Mouse (Mus musculus): ENCODE measurements at regions not wholly inside any gene's neighbourhood (a gene's known extent, or its start where the extent isn't known, plus 50 kb on each side); places are given as distances from the start of the nearest gene placed in this dataset.
"Not testable (repeated sequence)": the region's sequence is repeated elsewhere in the genome, so short reads cannot be mapped to it uniquely, and the experiment has no call there.

GRCm38 (mm10) chr12:82056782-82057611 lies 112.1 kb upstream of the Sipa1l1 start:
- not testable (repeated sequence) for DNase-seq (ENCODE audit: low spot score); H3K9me3 ChIP-seq (replicated peaks; ENCODE audit: control insufficient read depth, low read length); H3K4me2 ChIP-seq (ENCODE audit: low read depth, low read length); H3K27ac ChIP-seq (replicated peaks; ENCODE audit: low read depth, low read length); H3K36me3 ChIP-seq (replicated peaks; ENCODE audit: control insufficient read depth, insufficient read depth, low read depth, low read length); ATAC-seq (replicated peaks; ENCODE audit: insufficient number of reproducible peaks, low FRiP score, low TSS enrichment, low read depth); H3K4me1 ChIP-seq (ENCODE audit: control insufficient read depth, insufficient read depth, low read length); H3K9ac ChIP-seq (replicated peaks; ENCODE audit: low read length); H3K27me3 ChIP-seq (ENCODE audit: control insufficient read depth, insufficient read depth, low read length); H3K4me3 ChIP-seq (ENCODE audit: low read depth, low read length)
- WGBS, result no CpG with 5 or more reads among the region's 6 CpGs

- no peak for ATAC-seq (replicated peaks; ENCODE audit: insufficient number of reproducible peaks, low FRiP score, low TSS enrichment, low read depth)
Measured at GRCm38 (mm10) chr12:82064986-82065385, 104.1 kb upstream of the Sipa1l1 start.

GRCm38 (mm10) chr12:82066860-82067259 lies 102.3 kb upstream of the Sipa1l1 start:
- ATAC-seq (replicated peaks; ENCODE audit: insufficient number of reproducible peaks, low FRiP score, low TSS enrichment, low read depth) (no peak), DNase-seq (ENCODE audit: low spot score) (peak; percentile 56)
- Histone ChIP-seq H3K9ac (replicated peaks; ENCODE audit: low read length) (no peak overlapping the region), H3K27ac (replicated peaks; ENCODE audit: low read depth, low read length) (no peak overlapping the region), H3K27me3 (ENCODE audit: control insufficient read depth, insufficient read depth, low read length) (no peaks in the 10 kb centered on the region), H3K4me3 (ENCODE audit: low read depth, low read length) (no peak overlapping the region), H3K9me3 (replicated peaks; ENCODE audit: control insufficient read depth, low read length) (no peaks in the 10 kb centered on the region), H3K36me3 (replicated peaks; ENCODE audit: control insufficient read depth, insufficient read depth, low read depth, low read length) (no peaks in the 10 kb centered on the region), H3K4me2 (ENCODE audit: low read depth, low read length) (no peak overlapping the region), H3K4me1 (ENCODE audit: control insufficient read depth, insufficient read depth, low read length) (no peaks in the 10 kb centered on the region)
- 35% methylated on average over 4 of the region's 4 CpGs for WGBS

More at GRCm38 (mm10) chr12:82064986-82065385, 104.1 kb upstream of the Sipa1l1 start:
- no peak overlapping the region for H3K9ac ChIP-seq (replicated peaks; ENCODE audit: low read length)
- 86% methylated on average over 4 of the region's 4 CpGs for WGBS
- H3K4me1 ChIP-seq (ENCODE audit: control insufficient read depth, insufficient read depth, low read length), result no peaks in the 10 kb centered on the region
- DNase-seq (ENCODE audit: low spot score), result no peak
- no peaks in the 10 kb centered on the region for H3K36me3 ChIP-seq (replicated peaks; ENCODE audit: control insufficient read depth, insufficient read depth, low read depth, low read length)
- no peak overlapping the region for H3K27ac ChIP-seq (replicated peaks; ENCODE audit: low read depth, low read length)
- H3K4me3 ChIP-seq (ENCODE audit: low read depth, low read length), result no peak overlapping the region
- no peaks in the 10 kb centered on the region for H3K9me3 ChIP-seq (replicated peaks; ENCODE audit: control insufficient read depth, low read length)
- H3K4me2 ChIP-seq (ENCODE audit: low read depth, low read length), result no peak overlapping the region
- no peaks in the 10 kb centered on the region for H3K27me3 ChIP-seq (ENCODE audit: control insufficient read depth, insufficient read depth, low read length)

GRCm38 (mm10) chr12:82069621-82070020 lies 99.5 kb upstream of the Sipa1l1 start:
- Histone ChIP-seq H3K27ac (replicated peaks; ENCODE audit: low read depth, low read length) (no peak overlapping the region), H3K4me1 (ENCODE audit: control insufficient read depth, insufficient read depth, low read length) (no peaks in the 10 kb centered on the region), H3K27me3 (ENCODE audit: control insufficient read depth, insufficient read depth, low read length) (no peaks in the 10 kb centered on the region), H3K9me3 (replicated peaks; ENCODE audit: control insufficient read depth, low read length) (no peaks in the 10 kb centered on the region), H3K9ac (replicated peaks; ENCODE audit: low read length) (no peak overlapping the region), H3K4me3 (ENCODE audit: low read depth, low read length) (no peak overlapping the region), H3K4me2 (ENCODE audit: low read depth, low read length) (no peak overlapping the region), H3K36me3 (replicated peaks; ENCODE audit: control insufficient read depth, insufficient read depth, low read depth, low read length) (no peaks in the 10 kb centered on the region)
- WGBS, result 91% methylated on average over 9 of the region's 9 CpGs
- DNase-seq (ENCODE audit: low spot score) (no peak), ATAC-seq (replicated peaks; ENCODE audit: insufficient number of reproducible peaks, low FRiP score, low TSS enrichment, low read depth) (no peak)

- ATAC-seq (replicated peaks; ENCODE audit: insufficient number of reproducible peaks, low FRiP score, low TSS enrichment, low read depth), result no peak
- DNase-seq (ENCODE audit: low spot score), result no peak
- H3K27ac ChIP-seq (replicated peaks; ENCODE audit: low read depth, low read length), result no peak overlapping the region
- no peak overlapping the region for H3K4me3 ChIP-seq (ENCODE audit: low read depth, low read length)
- H3K4me2 ChIP-seq (ENCODE audit: low read depth, low read length), result no peak overlapping the region
- H3K9me3 ChIP-seq (replicated peaks; ENCODE audit: control insufficient read depth, low read length), result no peaks in the 10 kb centered on the region
- 80% methylated on average over 13 of the region's 13 CpGs for WGBS
- H3K9ac ChIP-seq (replicated peaks; ENCODE audit: low read length), result no peak overlapping the region
- H3K27me3 ChIP-seq (ENCODE audit: control insufficient read depth, insufficient read depth, low read length), result no peaks in the 10 kb centered on the region
- no peaks in the 10 kb centered on the region for H3K4me1 ChIP-seq (ENCODE audit: control insufficient read depth, insufficient read depth, low read length)
- no peaks in the 10 kb centered on the region for H3K36me3 ChIP-seq (replicated peaks; ENCODE audit: control insufficient read depth, insufficient read depth, low read depth, low read length)
Measured at GRCm38 (mm10) chr12:82072810-82073465, 96.2 kb upstream of the Sipa1l1 start.

- H3K4me2 ChIP-seq (ENCODE audit: low read depth, low read length), result no peak overlapping the region
- DNase-seq (ENCODE audit: low spot score), result peak; percentile 72
Measured at GRCm38 (mm10) chr12:82075479-82076221, 93.5 kb upstream of the Sipa1l1 start.

GRCm38 (mm10) chr12:82076766-82077165 lies 92.4 kb upstream of the Sipa1l1 start:
- Histone ChIP-seq H3K27ac (replicated peaks; ENCODE audit: low read depth, low read length) (no peak overlapping the region), H3K4me1 (ENCODE audit: control insufficient read depth, insufficient read depth, low read length) (no peaks in the 10 kb centered on the region), H3K4me3 (ENCODE audit: low read depth, low read length) (no peak overlapping the region), H3K9ac (replicated peaks; ENCODE audit: low read length) (no peak overlapping the region), H3K4me2 (ENCODE audit: low read depth, low read length) (no peak overlapping the region), H3K9me3 (replicated peaks; ENCODE audit: control insufficient read depth, low read length) (no peaks in the 10 kb centered on the region), H3K36me3 (replicated peaks; ENCODE audit: control insufficient read depth, insufficient read depth, low read depth, low read length) (no peaks in the 10 kb centered on the region), H3K27me3 (ENCODE audit: control insufficient read depth, insufficient read depth, low read length) (no peaks in the 10 kb centered on the region)
- 73% methylated on average over 8 of the region's 8 CpGs for WGBS
- DNase-seq (ENCODE audit: low spot score) (no peak), ATAC-seq (replicated peaks; ENCODE audit: insufficient number of reproducible peaks, low FRiP score, low TSS enrichment, low read depth) (no peak)

More at GRCm38 (mm10) chr12:82075479-82076221, 93.5 kb upstream of the Sipa1l1 start:
- 22% methylated on average over 13 of the region's 13 CpGs for WGBS
- no peaks in the 10 kb centered on the region for H3K4me1 ChIP-seq (ENCODE audit: control insufficient read depth, insufficient read depth, low read length)
- no peaks in the 10 kb centered on the region for H3K36me3 ChIP-seq (replicated peaks; ENCODE audit: control insufficient read depth, insufficient read depth, low read depth, low read length)
- no peak overlapping the region for H3K4me3 ChIP-seq (ENCODE audit: low read depth, low read length)
- peak; percentile 52; the same call in 1 of the 2 replicates for ATAC-seq (replicated peaks; ENCODE audit: insufficient number of reproducible peaks, low FRiP score, low TSS enrichment, low read depth)
- peak overlapping the region; percentile 16; the same call in 1 of the 2 replicates for H3K27ac ChIP-seq (replicated peaks; ENCODE audit: low read depth, low read length)
- no peak overlapping the region for H3K9ac ChIP-seq (replicated peaks; ENCODE audit: low read length)
- H3K27me3 ChIP-seq (ENCODE audit: control insufficient read depth, insufficient read depth, low read length), result no peaks in the 10 kb centered on the region
- H3K9me3 ChIP-seq (replicated peaks; ENCODE audit: control insufficient read depth, low read length), result no peaks in the 10 kb centered on the region
